8 mouse cellular contexts compared by ENCODE assay signal in the genomic region with DNA sequence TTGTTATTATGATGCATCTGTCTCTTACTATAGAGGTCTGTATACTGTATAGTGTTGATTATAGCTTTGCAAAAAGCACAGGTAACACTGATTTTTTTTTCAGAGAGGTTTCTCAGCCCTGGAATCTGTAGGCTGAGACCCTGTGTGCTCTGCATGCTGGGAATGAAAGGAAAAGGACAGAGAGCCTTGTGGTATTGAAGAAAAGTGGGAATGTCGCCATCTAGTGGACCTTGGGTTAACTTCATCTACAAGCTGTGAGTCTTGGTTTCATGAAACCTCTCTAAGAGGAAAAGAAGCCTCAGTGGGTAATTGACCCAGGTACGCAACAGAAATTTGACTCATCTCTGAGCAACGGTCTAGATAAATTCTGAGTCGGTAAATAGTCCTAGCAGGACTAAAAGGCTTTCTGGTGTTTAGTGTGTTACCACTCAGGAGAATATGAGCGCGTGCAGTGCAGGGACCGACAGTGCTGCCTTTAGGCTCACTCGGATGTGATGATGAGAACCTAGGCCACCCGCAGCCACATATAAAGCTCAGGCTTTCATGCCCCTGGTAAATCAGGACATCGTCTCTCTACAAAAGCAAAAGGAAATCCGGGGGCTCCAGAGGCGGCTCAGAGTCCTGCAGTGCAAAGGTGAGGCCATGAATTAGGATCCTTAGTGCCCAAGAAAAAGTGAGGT.
DNase-seq lines count a peak whose midpoint lies in the region; ATAC-seq lines count a peak whose summit lies in the region.

No protein-coding gene starts in this region.

- H3K9ac ChIP-seq in intestine, embryonic 14.5 days (ENCODE audit: low read length) = no peak overlapping the region
- H3K9ac ChIP-seq in intestine, embryonic 15.5 days = no peak overlapping the region

- H3K36me3 ChIP-seq in intestine, embryonic 14.5 days (ENCODE audit: control insufficient read depth, insufficient read depth, low read length) = no peaks in the 10 kb centered on the region
- no peaks in the 10 kb centered on the region for H3K36me3 ChIP-seq in intestine, embryonic 15.5 days
- H3K36me3 ChIP-seq in midbrain, embryonic 10.5 days = no peaks in the 10 kb centered on the region

- H3K4me2 ChIP-seq in intestine, embryonic 14.5 days (ENCODE audit: low read length) = no peak overlapping the region
- H3K4me2 ChIP-seq in intestine, embryonic 15.5 days (replicated peaks) = no peak overlapping the region

- H3K9me3 ChIP-seq in intestine, embryonic 14.5 days (ENCODE audit: control insufficient read depth, low read length) = no peaks in the 10 kb centered on the region
- no peaks in the 10 kb centered on the region for H3K9me3 ChIP-seq in intestine, embryonic 15.5 days
- H3K9me3 ChIP-seq in midbrain, embryonic 10.5 days (replicated peaks) = no peaks in the 10 kb centered on the region

- H3K27me3 ChIP-seq in intestine, embryonic 14.5 days (replicated peaks; ENCODE audit: control insufficient read depth, insufficient read depth, low read length) = no peaks in the 10 kb centered on the region
- no peaks in the 10 kb centered on the region for H3K27me3 ChIP-seq in intestine, embryonic 15.5 days (replicated peaks)
- no peaks in the 10 kb centered on the region for H3K27me3 ChIP-seq in midbrain, embryonic 10.5 days (ENCODE audit: low read depth, poor library complexity, severe bottlenecking)

- no peak overlapping the region for H3K27ac ChIP-seq in intestine, embryonic 14.5 days (ENCODE audit: low read depth)
- no peak overlapping the region for H3K27ac ChIP-seq in intestine, embryonic 15.5 days
- no peak overlapping the region for H3K27ac ChIP-seq in midbrain, embryonic 10.5 days (replicated peaks)

- peak; percentile 59 for DNase-seq in intestine, embryonic 14.5 days (ENCODE audit: low spot score)
- DNase-seq in NIH3T3 (ENCODE audit: low read depth) = peak; percentile 63
- DNase-seq in embryo, embryonic 9.5 days (ENCODE audit: extremely low spot score) = peak; percentile 50
- peak; percentile 23 for DNase-seq in induced T-regulatory cell, adult 2 months (ENCODE audit: low read depth)
- DNase-seq in midbrain, embryonic 10.5 days (ENCODE audit: low spot score) = peak; percentile 22
- DNase-seq in testis, postnatal 10 days (ENCODE audit: low spot score) = peak; percentile 47
- DNase-seq in thymus, postnatal 25 days = no peak

- no peak for ATAC-seq in intestine, embryonic 14.5 days (replicated peaks; ENCODE audit: low FRiP score, low TSS enrichment, low read depth)
- no peak for ATAC-seq in intestine, embryonic 15.5 days

- H3K4me1 ChIP-seq in intestine, embryonic 14.5 days (replicated peaks; ENCODE audit: control insufficient read depth, insufficient read depth, low read length) = no peaks in the 10 kb centered on the region
- H3K4me1 ChIP-seq in intestine, embryonic 15.5 days (replicated peaks) = no peaks in the 10 kb centered on the region
- no peaks in the 10 kb centered on the region for H3K4me1 ChIP-seq in midbrain, embryonic 10.5 days

- WGBS in intestine, embryonic 14.5 days = 46% methylated on average over 12 of the region's 12 CpGs
- 42% methylated on average over 12 of the region's 12 CpGs for WGBS in intestine, embryonic 15.5 days
- 50% methylated on average over 12 of the region's 12 CpGs for WGBS in midbrain, embryonic 10.5 days

- H3K4me3 ChIP-seq in intestine, embryonic 14.5 days (ENCODE audit: low read depth, low read length) = no peak overlapping the region
- no peak overlapping the region for H3K4me3 ChIP-seq in intestine, embryonic 15.5 days (replicated peaks)
- H3K4me3 ChIP-seq in midbrain, embryonic 10.5 days = no peak overlapping the region
